Mouse (Mus musculus) lung, embryonic 14.5 days (tissue): ENCODE data around the gene Gtf2ird1. TPM values are rescaled to one million over a fixed set of nuclear protein-coding genes. Genes with fewer than 3 reads are reported as not detected.

ENCODE experiments used
- ATAC-seq: fragments of 200-750 bp; cut with Nextera tagmentation; 2 replicates; pipeline ENCODE4 v1.8.0; 2017; ENCODE audit warnings: mild to moderate bottlenecking, moderate TSS enrichment, moderate library complexity; ENCODE audit not compliant: insufficient read depth
- DNase-seq: peaks from one replicate; pipeline ENCODE4 v3.0.0-alpha.2; 2015
- H3K27ac ChIP-seq: fragments of 300-500 bp; sonication (generic); 2 replicates; pipeline ENCODE4 v1.5.1; 2014; ENCODE audit warnings: low read depth, mild to moderate bottlenecking, moderate library complexity
- H3K27me3 ChIP-seq: fragments of 300-500 bp; sonication (generic); 2 replicates; pipeline ENCODE4 v1.6.1; 2014; ENCODE audit warnings: low read length, control low read depth; ENCODE audit not compliant: insufficient read depth
- H3K36me3 ChIP-seq: fragments of 300-500 bp; sonication (generic); 2 replicates; pipeline ENCODE4 v1.6.1; 2014; ENCODE audit warnings: control low read depth; ENCODE audit not compliant: insufficient read depth
- H3K4me1 ChIP-seq: fragments of 300-500 bp; sonication (generic); 2 replicates; pipeline ENCODE4 v1.6.1; 2014; ENCODE audit warnings: antibody characterized with exemption, control low read depth; ENCODE audit not compliant: insufficient read depth
- H3K4me2 ChIP-seq: fragments of 300-500 bp; sonication (generic); 2 replicates; pipeline ENCODE4 v1.6.1; 2014; ENCODE audit warnings: mild to moderate bottlenecking
- H3K4me3 ChIP-seq: fragments of 300-500 bp; sonication (generic); 2 replicates; pipeline ENCODE4 v1.5.1; 2014; ENCODE audit warnings: low read depth, low read length
- H3K9ac ChIP-seq: fragments of 300-500 bp; sonication (generic); 2 replicates; pipeline ENCODE4 v1.6.1; 2014
- H3K9me3 ChIP-seq: fragments of 300-500 bp; sonication (generic); 2 replicates; pipeline ENCODE4 v1.6.1; 2016; ENCODE audit warnings: low read depth, low read length, control low read depth
- CTCF ChIP-seq: IDR thresholded peaks from 2 replicates; pipeline ENCODE4 v1.5.1; 2016; ENCODE audit warnings: antibody characterized with exemption, low read depth
- WGBS: fragments of 180-500 bp; shearing (Covaris S2); extraction: QIAGEN DNeasy Blood & Tissue Kit; methylation state at CpG from one replicate; pipeline ENCODE4 v1.1.7; 2014; 5-methylcytosine and 5-hydroxymethylcytosine counted together
- polyA plus RNA-seq: library from polyadenylated mRNA; unstranded; fragments of >200 nt; fragmentation: Nextera tagmentation; extraction: Ambion mirVana; gene quantifications from 2 replicates; pipeline ENCODE4 v1.2.1, GENCODE M21; 2014

The Gtf2ird1 gene
- polyA plus RNA-seq, 1 experiment from 2014 or later, result 82.5 TPM

DNA sequence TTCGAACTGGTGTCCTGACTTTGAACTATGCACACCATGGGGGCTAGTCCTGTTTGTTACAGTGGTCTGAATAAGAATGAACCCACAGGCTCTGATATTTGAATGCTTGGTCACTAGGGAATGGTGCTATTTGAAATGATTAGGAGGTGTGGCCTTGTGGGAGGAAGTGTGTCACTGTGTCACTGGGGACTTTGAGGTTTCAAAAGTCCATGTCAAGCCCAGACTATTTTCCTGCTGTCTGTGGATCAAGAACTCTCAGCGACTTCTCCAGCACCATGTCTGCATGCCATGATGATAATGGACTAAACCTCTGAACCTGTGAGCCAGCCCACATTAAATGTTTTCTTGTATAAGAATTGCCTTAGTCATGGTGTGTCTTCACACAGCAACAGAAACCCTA lies 44.2 kb downstream of the Gtf2ird1 start:
- H3K4me2 ChIP-seq, result no peak overlapping the region
- ATAC-seq, result no peak
- no peak overlapping the region for H3K9ac ChIP-seq
- TF ChIP-seq CTCF, result no peak
- no peak for DNase-seq
- H3K4me3 ChIP-seq, result no peak overlapping the region
- no peak overlapping the region for H3K27ac ChIP-seq
- no peaks in the 10 kb centered on the region for H3K9me3 ChIP-seq
- 85% methylated on average over 2 of the region's 2 CpGs for WGBS
- no peaks in the 10 kb centered on the region for H3K4me1 ChIP-seq
- no peaks in the 10 kb centered on the region for H3K27me3 ChIP-seq
- H3K36me3 ChIP-seq, result peaks cover 85% of the 10 kb centered on the region

GRCm38 (mm10) chr5:134410307-134410836 lies 46.1 kb downstream of the Gtf2ird1 start:
- no peak overlapping the region for H3K4me3 ChIP-seq
- DNase-seq (no peak), ATAC-seq (peak; percentile 31; the same call in 1 of the 2 replicates)
- no peak for TF ChIP-seq CTCF
- H3K27ac ChIP-seq, result no peak overlapping the region
- no peaks in the 10 kb centered on the region for H3K27me3 ChIP-seq
- peaks cover 89% of the 10 kb centered on the region for H3K36me3 ChIP-seq
- no peak overlapping the region for H3K4me2 ChIP-seq
- no peaks in the 10 kb centered on the region for H3K4me1 ChIP-seq
- 90% methylated on average over 7 of the region's 7 CpGs for WGBS
- H3K9ac ChIP-seq, result no peak overlapping the region
- no peaks in the 10 kb centered on the region for H3K9me3 ChIP-seq

DNA sequence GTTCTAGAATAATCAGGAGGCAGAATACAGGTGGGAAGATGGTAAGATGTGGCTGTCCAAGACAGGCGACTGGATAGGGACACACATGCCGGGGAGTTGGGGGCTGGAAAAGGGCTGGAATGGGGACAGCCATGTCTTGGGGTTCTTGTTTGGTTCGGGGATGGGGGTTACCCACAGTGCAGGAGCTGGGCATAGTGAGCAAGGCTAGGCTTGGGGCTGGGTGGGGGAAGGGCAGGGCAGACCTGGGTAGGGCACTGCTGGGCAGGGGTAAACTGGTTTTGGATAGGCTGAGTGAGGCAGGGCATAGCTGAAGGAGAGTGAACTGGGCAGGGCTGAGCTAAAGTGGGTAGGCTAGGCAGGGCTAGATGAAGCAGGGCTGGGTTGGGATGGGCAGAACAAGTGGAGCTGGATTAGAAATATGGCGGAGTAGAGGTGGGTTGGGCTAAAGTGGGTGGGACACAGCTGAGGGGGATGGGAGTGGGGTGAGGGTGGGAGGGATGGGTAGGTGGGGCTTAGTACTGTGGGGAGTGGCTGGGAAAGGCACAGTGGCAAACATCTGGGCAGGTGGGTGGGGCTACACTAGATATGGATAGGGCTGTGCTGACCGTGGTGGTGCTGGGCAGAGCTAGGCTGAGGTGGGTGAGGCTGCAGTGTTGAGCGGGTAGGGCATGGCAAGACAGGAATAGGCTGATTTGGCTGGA lies 46.8 kb downstream of the Gtf2ird1 start:
- Histone ChIP-seq H3K4me1 (no peaks in the 10 kb centered on the region), H3K36me3 (peaks cover 89% of the 10 kb centered on the region), H3K4me2 (no peak overlapping the region), H3K9ac (no peak overlapping the region), H3K9me3 (no peaks in the 10 kb centered on the region), H3K27ac (no peak overlapping the region), H3K27me3 (no peaks in the 10 kb centered on the region), H3K4me3 (no peak overlapping the region)
- no peak for TF ChIP-seq CTCF
- WGBS, result 98% methylated on average over 6 of the region's 6 CpGs
- DNase-seq (no peak), ATAC-seq (peak; percentile 47; the same call in 1 of the 2 replicates)

GRCm38 (mm10) chr5:134408119-134408518 lies 48.4 kb downstream of the Gtf2ird1 start:
- Histone ChIP-seq H3K4me1 (no peaks in the 10 kb centered on the region), H3K9ac (no peak overlapping the region), H3K4me3 (no peak overlapping the region), H3K27me3 (no peaks in the 10 kb centered on the region), H3K36me3 (peaks cover 94% of the 10 kb centered on the region), H3K9me3 (no peaks in the 10 kb centered on the region), H3K4me2 (no peak overlapping the region), H3K27ac (no peak overlapping the region)
- TF ChIP-seq CTCF, result no peak
- no peak for ATAC-seq
- no peak for DNase-seq
- 89% methylated on average over 5 of the region's 5 CpGs for WGBS

DNA sequence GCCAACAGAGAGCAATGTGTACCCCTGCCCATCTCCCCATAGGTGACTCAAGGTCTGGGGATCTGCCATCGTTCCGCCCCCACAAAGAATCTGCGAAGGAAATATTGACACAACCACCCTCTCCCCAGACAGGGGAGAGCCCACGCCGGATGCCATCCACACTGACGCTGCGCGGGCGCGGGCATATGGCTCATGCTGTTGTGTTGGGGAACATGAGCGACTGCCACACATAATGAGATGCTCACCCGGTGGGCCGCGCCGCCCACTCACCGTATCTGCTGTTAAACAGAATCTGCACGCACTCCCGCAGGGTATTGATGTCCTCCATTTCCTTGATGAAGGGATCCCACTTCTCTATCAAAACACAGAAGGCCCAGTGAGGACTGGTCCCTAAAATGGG lies 54.7 kb downstream of the Gtf2ird1 start:
- no peak for TF ChIP-seq CTCF
- no peak overlapping the region for H3K4me3 ChIP-seq
- ATAC-seq (no peak), DNase-seq (no peak)
- H3K36me3 ChIP-seq, result peaks cover 96% of the 10 kb centered on the region
- H3K4me2 ChIP-seq, result no peak overlapping the region
- WGBS, result 95% methylated on average over 18 of the region's 18 CpGs
- no peak overlapping the region for H3K27ac ChIP-seq
- no peaks in the 10 kb centered on the region for H3K27me3 ChIP-seq
- no peaks in the 10 kb centered on the region for H3K9me3 ChIP-seq
- no peak overlapping the region for H3K9ac ChIP-seq
- no peaks in the 10 kb centered on the region for H3K4me1 ChIP-seq

DNA sequence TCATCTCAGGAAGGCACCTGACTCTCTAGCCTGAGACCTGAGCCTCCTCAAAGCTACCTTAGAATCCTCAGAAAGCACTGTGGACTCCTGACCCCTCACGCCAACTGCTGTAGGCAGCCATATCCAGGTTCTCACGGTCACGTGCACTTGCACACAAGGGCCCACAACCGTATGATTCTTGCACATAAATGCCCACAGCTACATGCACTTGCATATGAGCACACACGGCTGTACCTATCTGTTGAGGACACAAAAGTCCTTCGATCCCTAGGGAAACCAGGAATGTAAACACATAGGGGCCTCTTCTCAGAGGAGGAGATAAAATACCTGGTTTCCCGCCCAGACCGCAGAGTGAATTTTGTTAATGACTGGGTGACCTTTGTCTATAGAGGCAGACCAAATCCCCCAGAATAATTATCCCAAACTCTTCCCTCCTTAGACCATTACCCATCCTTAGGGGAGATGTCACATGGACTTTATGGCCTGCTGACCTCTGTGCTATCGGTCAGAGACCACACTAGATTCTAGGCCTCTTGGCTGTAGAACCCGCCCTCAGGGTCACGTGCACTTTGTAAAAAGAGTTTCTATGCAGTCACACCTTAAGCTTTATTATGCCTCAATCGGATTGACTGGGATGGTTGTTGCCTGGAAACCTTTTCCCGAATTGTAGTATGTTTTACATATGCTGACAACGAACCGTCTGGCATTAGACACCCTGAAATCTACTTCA lies 58.9 kb downstream of the Gtf2ird1 start:
- no peak for ATAC-seq
- no peak for TF ChIP-seq CTCF
- Histone ChIP-seq H3K27ac (no peak overlapping the region), H3K4me3 (no peak overlapping the region), H3K27me3 (no peaks in the 10 kb centered on the region), H3K4me1 (no peaks in the 10 kb centered on the region), H3K9me3 (no peaks in the 10 kb centered on the region), H3K36me3 (peaks cover 89% of the 10 kb centered on the region), H3K9ac (no peak overlapping the region), H3K4me2 (no peak overlapping the region)
- no peak for DNase-seq
- WGBS, result 79% methylated on average over 15 of the region's 15 CpGs

GRCm38 (mm10) chr5:134396519-134396918 lies 60.0 kb downstream of the Gtf2ird1 start:
- no peak overlapping the region for H3K9ac ChIP-seq
- no peak overlapping the region for H3K4me2 ChIP-seq
- 47% methylated on average over 9 of the region's 9 CpGs for whole genome bisulfite sequencing
- H3K4me3 ChIP-seq, result no peak overlapping the region
- H3K36me3 ChIP-seq, result peaks cover 89% of the 10 kb centered on the region
- DNase-seq, result no peak
- no peaks in the 10 kb centered on the region for H3K9me3 ChIP-seq
- H3K27me3 ChIP-seq, result no peaks in the 10 kb centered on the region
- no peaks in the 10 kb centered on the region for H3K4me1 ChIP-seq
- no peak for ATAC-seq
- no peak for TF ChIP-seq CTCF
- peak overlapping the region; percentile 40; the same call in 1 of the 2 replicates for H3K27ac ChIP-seq
